In genomic region chr7:72119713-72120112, GRCm38 (mm10) we compare ENCODE assay signal across 20 mouse cellular contexts.
DNase-seq lines count a peak whose midpoint lies in the region; ATAC-seq and TF ChIP-seq lines count a peak whose summit lies in the region.
"Had no signal": no experiment of that assay in that cellular context is flagged by ENCODE, and none has a peak within 500 bp of the region (broad histone marks: within the 10 kb centered on the region; RNA-seq: fewer than 3 reads in every experiment).

No protein-coding gene starts in this region.

- ATAC-seq in heart, embryonic 12.5 days (ENCODE audit: insufficient number of reproducible peaks, low FRiP score) = no peak
- 0 out of 2 replicates have a peak, but pooled peaks have one; percentile 26 for ATAC-seq in lung, postnatal 0 days
- ATAC-seq: activated CD4-positive, CD25-positive, alpha-beta regulatory T cell, adult 4 months; Patski had no signal

- 0 out of 2 replicates have a peak, but pooled peaks cover 2% of the 10 kb centered on the region for H3K9me3 ChIP-seq in heart, embryonic 12.5 days (replicated peaks)
- no peaks in the 10 kb centered on the region for H3K9me3 ChIP-seq in lung, postnatal 0 days (ENCODE audit: low read length)
- H3K9me3 ChIP-seq: embryonic facial prominence, embryonic 13.5 days; forebrain, embryonic 12.5 days; hindbrain, embryonic 12.5 days had no signal

- peak; percentile 72 for DNase-seq in heart, adult 11 months
- DNase-seq in lung, postnatal 0 days (ENCODE audit: low spot score) = peak; percentile 33
- DNase-seq in lung, adult 18-20 months = no peak
- DNase-seq in right cerebral cortex, postnatal 4 days = peak; percentile 22
- no peak for DNase-seq in right cerebral cortex, adult 18-20 months
- DNase-seq in ovary, postnatal 10 days (ENCODE audit: low spot score) = no peak
- DNase-seq: adrenal gland, postnatal 14 days; cerebellum, adult 18-20 months; cerebellum, adult 9-11 months; cerebellum, postnatal 36 days; gastrocnemius, adult 2 months; gastrocnemius, postnatal 25 days; heart, postnatal 10 days; heart, postnatal 4 days had no signal

- no peak for TF ChIP-seq CTCF in lung, postnatal 0 days (IDR thresholded peaks at IDR 0.05)

- H3K4me1 ChIP-seq in heart, embryonic 12.5 days (replicated peaks) = 0 out of 2 replicates have a peak, but pooled peaks cover 3% of the 10 kb centered on the region
- no peaks in the 10 kb centered on the region; the same call in 1 of the 2 replicates for H3K4me1 ChIP-seq in lung, postnatal 0 days (ENCODE audit: insufficient read depth, low read depth, low read length)
- H3K4me1 ChIP-seq: embryonic facial prominence, embryonic 13.5 days; forebrain, embryonic 12.5 days; hindbrain, embryonic 12.5 days had no signal

- H3K36me3 ChIP-seq in heart, embryonic 12.5 days = no peaks in the 10 kb centered on the region
- H3K36me3 ChIP-seq in lung, postnatal 0 days (ENCODE audit: insufficient read depth, low read length) = no peaks in the 10 kb centered on the region
- H3K36me3 ChIP-seq: embryonic facial prominence, embryonic 13.5 days; forebrain, embryonic 12.5 days; hindbrain, embryonic 12.5 days had no signal

- no peak overlapping the region for H3K4me3 ChIP-seq in heart, embryonic 12.5 days
- no peak overlapping the region for H3K4me3 ChIP-seq in lung, postnatal 0 days (ENCODE audit: low read depth, low read length)
- H3K4me3 ChIP-seq: embryonic facial prominence, embryonic 13.5 days; forebrain, embryonic 12.5 days; gastrocnemius, adult 2 months; hindbrain, embryonic 12.5 days had no signal

- H3K27me3 ChIP-seq in heart, embryonic 12.5 days (replicated peaks) = no peaks in the 10 kb centered on the region
- no peaks in the 10 kb centered on the region for H3K27me3 ChIP-seq in lung, postnatal 0 days (replicated peaks; ENCODE audit: insufficient read depth, low read length)
- H3K27me3 ChIP-seq: embryonic facial prominence, embryonic 13.5 days; forebrain, embryonic 12.5 days; hindbrain, embryonic 12.5 days; Patski had no signal

- TF ChIP-seq EP300 in lung, postnatal 0 days (IDR thresholded peaks at IDR 0.05) = no peak

- H3K4me2 ChIP-seq in heart, embryonic 12.5 days = no peak overlapping the region
- no peak overlapping the region for H3K4me2 ChIP-seq in lung, postnatal 0 days (replicated peaks; ENCODE audit: low read depth, low read length)
- H3K4me2 ChIP-seq: embryonic facial prominence, embryonic 13.5 days; forebrain, embryonic 12.5 days; hindbrain, embryonic 12.5 days had no signal

- H3K9ac ChIP-seq in heart, embryonic 12.5 days = no peak overlapping the region
- H3K9ac ChIP-seq in lung, postnatal 0 days (replicated peaks; ENCODE audit: low read depth) = no peak overlapping the region
- H3K9ac ChIP-seq: embryonic facial prominence, embryonic 13.5 days; forebrain, embryonic 12.5 days; hindbrain, embryonic 12.5 days had no signal

- no peak overlapping the region for H3K27ac ChIP-seq in heart, embryonic 12.5 days (ENCODE audit: poor library complexity, severe bottlenecking)
- no peak overlapping the region for H3K27ac ChIP-seq in lung, postnatal 0 days (ENCODE audit: low read length)
- H3K27ac ChIP-seq: embryonic facial prominence, embryonic 13.5 days; forebrain, embryonic 12.5 days; gastrocnemius, adult 2 months; hindbrain, embryonic 12.5 days had no signal

- WGBS in heart, embryonic 12.5 days = 36% methylated on average over 3 of the region's 3 CpGs
- WGBS in lung, postnatal 0 days = 58% methylated on average over 3 of the region's 3 CpGs

Comparison
In these comparisons a context has a peak if more than half of its experiments do, and no peak if none do; other contexts are left out.
1. DNase-seq: peak in heart, adult 11 months (single experiment), lung, postnatal 0 days (single experiment) and right cerebral cortex, postnatal 4 days (single experiment); none in lung, adult 18-20 months (0 of 2), right cerebral cortex, adult 18-20 months (single experiment) and ovary, postnatal 10 days (single experiment).